Mouse (Mus musculus): ENCODE measurements at regions not wholly inside any gene's neighbourhood (a gene's known extent, or its start where the extent isn't known, plus 50 kb on each side); places are given as distances from the start of the nearest gene placed in this dataset.
A peak's percentile ranks its signal among the peaks of the same experiment; 100 is the strongest.

GRCm38 (mm10) chr2:63920997-63921396 lies 176.8 kb downstream of the Fign start:
- no peak for DNase-seq (ENCODE audit: low spot score)

- no peak for DNase-seq (ENCODE audit: low spot score)
Observed at GRCm38 (mm10) chr2:63920019-63920418, 177.8 kb downstream of the Fign start.

GRCm38 (mm10) chr2:63900644-63901043 lies 197.2 kb downstream of the Fign start:
- no peak for DNase-seq (ENCODE audit: low spot score)

- no peak for DNase-seq (ENCODE audit: low spot score)
Observed at GRCm38 (mm10) chr2:63878477-63878876, 219.4 kb downstream of the Fign start.

- peak; percentile 3 for DNase-seq (ENCODE audit: low spot score)
Observed at GRCm38 (mm10) chr2:63877387-63877786, 220.5 kb downstream of the Fign start.

GRCm38 (mm10) chr2:63876375-63876774 lies 221.5 kb downstream of the Fign start:
- DNase-seq (ENCODE audit: low spot score): peak; percentile 71

GRCm38 (mm10) chr2:63875101-63875500 lies 222.7 kb downstream of the Fign start:
- DNase-seq (ENCODE audit: low spot score): no peak

- no peak for DNase-seq (ENCODE audit: low spot score)
Observed at GRCm38 (mm10) chr2:63866524-63866923, 231.3 kb downstream of the Fign start.

GRCm38 (mm10) chr2:63861821-63862220 lies 236.0 kb downstream of the Fign start:
- DNase-seq (ENCODE audit: low spot score): no peak

GRCm38 (mm10) chr2:63856462-63857054 lies 241.3 kb downstream of the Fign start:
- no peak for DNase-seq (ENCODE audit: low spot score)

GRCm38 (mm10) chr2:63855476-63855875 lies 242.4 kb downstream of the Fign start:
- DNase-seq (ENCODE audit: low spot score): no peak

GRCm38 (mm10) chr2:63854198-63854875 lies 243.5 kb downstream of the Fign start:
- no peak for DNase-seq (ENCODE audit: low spot score)

GRCm38 (mm10) chr2:63853226-63853625 lies 244.6 kb downstream of the Fign start:
- DNase-seq (ENCODE audit: low spot score): no peak

GRCm38 (mm10) chr2:63852287-63852686 lies 245.6 kb downstream of the Fign start:
- DNase-seq (ENCODE audit: low spot score): no peak

GRCm38 (mm10) chr2:63850033-63850432 lies 247.8 kb downstream of the Fign start:
- DNase-seq (ENCODE audit: low spot score): no peak

- DNase-seq (ENCODE audit: low spot score): no peak
Observed at GRCm38 (mm10) chr2:63849486-63849885, 248.4 kb downstream of the Fign start.

GRCm38 (mm10) chr2:63832041-63832714 lies 265.7 kb downstream of the Fign start:
- DNase-seq (ENCODE audit: low spot score): no peak

GRCm38 (mm10) chr2:63830431-63830830 lies 267.4 kb downstream of the Fign start:
- peak; percentile 18 for DNase-seq (ENCODE audit: low spot score)

- no peak for DNase-seq (ENCODE audit: low spot score)
Observed at GRCm38 (mm10) chr2:63828633-63829032, 269.2 kb downstream of the Fign start.

GRCm38 (mm10) chr2:63819440-63819839 lies 278.4 kb downstream of the Fign start:
- no peak for DNase-seq (ENCODE audit: low spot score)

All from yolk sac, embryonic 10.5 days (tissue).